Mouse (Mus musculus) bone marrow macrophage, adult 2 months (primary cell): ENCODE data around the gene Tbxa2r. TPM values are rescaled to one million over a fixed set of nuclear protein-coding genes. Genes with fewer than 3 reads are reported as not detected.

Source experiments
- H3K27ac ChIP-seq: 2 replicates; pipeline ENCODE4 v1.5.1; 2012; ENCODE audit warnings: low read depth, low read length; ENCODE audit not compliant: insufficient read depth
- H3K4me1 ChIP-seq: 2 replicates; pipeline ENCODE4 v1.6.1; 2012; ENCODE audit warnings: low read length; ENCODE audit not compliant: control insufficient read depth, insufficient read depth
- H3K4me3 ChIP-seq: 2 replicates; pipeline ENCODE4 v1.5.1; 2012; ENCODE audit warnings: mild to moderate bottlenecking, low read length, moderate library complexity; ENCODE audit not compliant: insufficient read depth
- CTCF ChIP-seq: IDR thresholded peaks from 2 replicates; pipeline ENCODE4 v1.5.1; 2012; ENCODE audit warnings: low read depth, mild to moderate bottlenecking, low read length, moderate library complexity
- POLR2A ChIP-seq: IDR thresholded peaks from 2 replicates; pipeline ENCODE4 v1.6.1; 2012; ENCODE audit warnings: mild to moderate bottlenecking, low read depth, low read length, borderline replicate concordance
- polyA plus RNA-seq: library from polyadenylated mRNA; stranded (reverse); fragments of >200 nt; gene quantifications from 2 replicates; pipeline ENCODE4 v1.2.4, GENCODE M21; 2012; ENCODE audit not compliant: missing spikeins, insufficient read depth, insufficient read length

Tbxa2r gene
- polyA plus RNA-seq, 1 experiment: not detected

- H3K4me3 ChIP-seq: peak overlapping the region; percentile 44
- peaks cover 79% of the 10 kb centered on the region for H3K4me1 ChIP-seq
- TF ChIP-seq POLR2A: no peak
- TF ChIP-seq CTCF: no peak
- peak overlapping the region; percentile 94 for H3K27ac ChIP-seq
Observed at GRCm38 (mm10) chr10:81298369-81299100, 30.0 kb upstream of the Tbxa2r start.

- peak overlapping the region; percentile 94 for H3K27ac ChIP-seq
- TF ChIP-seq CTCF (no peak), POLR2A (no peak)
- H3K4me3 ChIP-seq: no peak overlapping the region
- H3K4me1 ChIP-seq: peaks cover 84% of the 10 kb centered on the region
Observed at GRCm38 (mm10) chr10:81299585-81300351, 28.8 kb upstream of the Tbxa2r start.

- no peak for TF ChIP-seq CTCF
- Histone ChIP-seq H3K4me3 (no peak overlapping the region), H3K27ac (peak overlapping the region; percentile 94), H3K4me1 (peaks cover 81% of the 10 kb centered on the region)
Observed at GRCm38 (mm10) chr10:81300352-81300907, 28.1 kb upstream of the Tbxa2r start.

GRCm38 (mm10) chr10:81301321-81301720 is 27.2 kb upstream of the Tbxa2r start:
- TF ChIP-seq CTCF (no peak), POLR2A (no peak)
- Histone ChIP-seq H3K27ac (no peak overlapping the region), H3K4me1 (peaks cover 73% of the 10 kb centered on the region), H3K4me3 (no peak overlapping the region)

- H3K4me1 ChIP-seq: peaks cover 64% of the 10 kb centered on the region
- H3K4me3 ChIP-seq: 0 out of 2 replicates have a peak overlapping the region, but pooled peaks have one; percentile 4
- 0 out of 2 replicates have a peak overlapping the region, but pooled peaks have one; percentile 24 for H3K27ac ChIP-seq
- TF ChIP-seq POLR2A (no peak), CTCF (no peak)
Observed at GRCm38 (mm10) chr10:81302288-81302687, 26.2 kb upstream of the Tbxa2r start.

- H3K27ac ChIP-seq: peak overlapping the region; percentile 24; the same call in 1 of the 2 replicates
- H3K4me1 ChIP-seq: peaks cover 61% of the 10 kb centered on the region
- TF ChIP-seq CTCF (no peak), POLR2A (no peak)
- H3K4me3 ChIP-seq: 0 out of 2 replicates have a peak overlapping the region, but pooled peaks have one; percentile 4
Observed at GRCm38 (mm10) chr10:81302781-81303218, 25.7 kb upstream of the Tbxa2r start.

- no peak for TF ChIP-seq POLR2A
- no peak for TF ChIP-seq CTCF
- Histone ChIP-seq H3K27ac (peak overlapping the region; percentile 24), H3K4me3 (0 out of 2 replicates have a peak overlapping the region, but pooled peaks have one; percentile 4), H3K4me1 (peaks cover 59% of the 10 kb centered on the region)
Observed at GRCm38 (mm10) chr10:81303258-81303657, 25.3 kb upstream of the Tbxa2r start.

GRCm38 (mm10) chr10:81303761-81304160 is 24.8 kb upstream of the Tbxa2r start:
- Histone ChIP-seq H3K4me1 (peaks cover 54% of the 10 kb centered on the region), H3K27ac (peak overlapping the region; percentile 9; the same call in 1 of the 2 replicates), H3K4me3 (no peak overlapping the region)
- no peak for TF ChIP-seq POLR2A
- no peak for TF ChIP-seq CTCF

- Histone ChIP-seq H3K4me1 (peaks cover 44% of the 10 kb centered on the region), H3K4me3 (no peak overlapping the region), H3K27ac (no peak overlapping the region)
- TF ChIP-seq CTCF (peak; percentile 65), POLR2A (no peak)
Observed at GRCm38 (mm10) chr10:81304597-81305238, 23.8 kb upstream of the Tbxa2r start.
